Mouse (Mus musculus) midbrain, postnatal 0 days (tissue): ENCODE measurements at regions not wholly inside any gene's neighbourhood (a gene's known extent, or its start where the extent isn't known, plus 50 kb on each side); places are given as distances from the start of the nearest gene placed in this dataset.
A peak's percentile ranks its signal among the peaks of the same experiment; 100 is the strongest.

Experiments used
- ATAC-seq: fragments of 200-750 bp; cut with Nextera tagmentation; 2 replicates; pipeline ENCODE4 v1.8.0; 2017; ENCODE audit warnings: moderate number of reproducible peaks, mild to moderate bottlenecking, moderate TSS enrichment, moderate library complexity; ENCODE audit not compliant: low FRiP score
- DNase-seq: peaks from one replicate; pipeline ENCODE4 v3.0.0-alpha.2; 2015; ENCODE audit warnings: low spot score
- H3K27ac ChIP-seq: fragments of 300-500 bp; sonication (generic); 2 replicates; pipeline ENCODE4 v1.5.1; 2014; ENCODE audit warnings: low read depth, mild to moderate bottlenecking, low read length, mixed read lengths
- H3K27me3 ChIP-seq: fragments of 300-500 bp; sonication (generic); 2 replicates; pipeline ENCODE4 v1.6.1; 2014; ENCODE audit warnings: low read length, control low read depth, mixed read lengths; ENCODE audit not compliant: insufficient read depth
- H3K36me3 ChIP-seq: fragments of 300-500 bp; sonication (generic); 2 replicates; pipeline ENCODE4 v1.6.1; 2014; ENCODE audit warnings: low read length, control low read depth, mixed read lengths; ENCODE audit not compliant: insufficient read depth
- H3K4me1 ChIP-seq: fragments of 300-500 bp; sonication (generic); 2 replicates; pipeline ENCODE4 v1.6.1; 2014; ENCODE audit warnings: mild to moderate bottlenecking, control low read depth, antibody characterized with exemption, low read length, mixed read lengths; ENCODE audit not compliant: insufficient read depth
- H3K4me2 ChIP-seq: fragments of 300-500 bp; sonication (generic); 2 replicates; pipeline ENCODE4 v1.6.1; 2014; ENCODE audit warnings: low read depth, mild to moderate bottlenecking, low read length, mixed read lengths; ENCODE audit not compliant: poor library complexity, severe bottlenecking
- H3K4me3 ChIP-seq: fragments of 300-500 bp; sonication (generic); 2 replicates; pipeline ENCODE4 v1.5.1; 2014; ENCODE audit warnings: low read depth, mild to moderate bottlenecking, low read length, moderate library complexity
- H3K9ac ChIP-seq: fragments of 300-500 bp; sonication (generic); replicated peaks from 2 replicates; pipeline ENCODE4 v1.6.1; 2014; ENCODE audit warnings: mild to moderate bottlenecking, low read length, moderate library complexity, mixed read lengths; ENCODE audit not compliant: poor library complexity, severe bottlenecking
- H3K9me3 ChIP-seq: fragments of 300-500 bp; sonication (generic); 2 replicates; pipeline ENCODE4 v1.6.1; 2016; ENCODE audit warnings: low read length, control low read depth
- CTCF ChIP-seq: IDR thresholded peaks from 2 replicates; pipeline ENCODE4 v1.5.1; 2016; ENCODE audit warnings: antibody characterized with exemption, mild to moderate bottlenecking
- WGBS: fragments of 180-500 bp; shearing (Covaris S2); extraction: QIAGEN DNeasy Blood & Tissue Kit; methylation state at CpG from one replicate; pipeline ENCODE4 v1.1.7; 2014; 5-methylcytosine and 5-hydroxymethylcytosine counted together

- H3K27ac ChIP-seq = no peak overlapping the region
- TF ChIP-seq CTCF = no peak
Measured at GRCm38 (mm10) chr16:90666271-90666986, 60.8 kb downstream of the Mis18a start.

GRCm38 (mm10) chr16:90664086-90664485 is 63.1 kb downstream of the Mis18a start:
- Histone ChIP-seq H3K9ac (no peak overlapping the region), H3K27ac (no peak overlapping the region), H3K27me3 (no peaks in the 10 kb centered on the region), H3K9me3 (no peaks in the 10 kb centered on the region), H3K4me2 (no peak overlapping the region), H3K4me1 (no peaks in the 10 kb centered on the region), H3K36me3 (no peaks in the 10 kb centered on the region), H3K4me3 (no peak overlapping the region)
- DNase-seq (no peak), ATAC-seq (no peak)
- WGBS = 60% methylated on average over 9 of the region's 9 CpGs
- no peak for TF ChIP-seq CTCF

More at GRCm38 (mm10) chr16:90666271-90666986, 60.8 kb downstream of the Mis18a start:
- ATAC-seq = no peak
- DNase-seq = no peak
- WGBS = 92% methylated on average over 11 of the region's 11 CpGs
- H3K4me1 ChIP-seq = no peaks in the 10 kb centered on the region
- H3K4me2 ChIP-seq = no peak overlapping the region
- H3K27me3 ChIP-seq = no peaks in the 10 kb centered on the region
- no peaks in the 10 kb centered on the region for H3K36me3 ChIP-seq
- no peak overlapping the region for H3K9ac ChIP-seq
- no peaks in the 10 kb centered on the region for H3K9me3 ChIP-seq
- no peak overlapping the region for H3K4me3 ChIP-seq

- no peak overlapping the region for H3K4me2 ChIP-seq
- no peak for ATAC-seq
- H3K27me3 ChIP-seq = no peaks in the 10 kb centered on the region
- DNase-seq = no peak
- H3K4me3 ChIP-seq = no peak overlapping the region
- no peak overlapping the region for H3K9ac ChIP-seq
- WGBS = 85% methylated on average over 7 of the region's 7 CpGs
- no peaks in the 10 kb centered on the region for H3K36me3 ChIP-seq
- no peak for TF ChIP-seq CTCF
- no peaks in the 10 kb centered on the region for H3K9me3 ChIP-seq
- H3K4me1 ChIP-seq = no peaks in the 10 kb centered on the region
- H3K27ac ChIP-seq = no peak overlapping the region
Measured at GRCm38 (mm10) chr16:90658050-90658449, 69.2 kb downstream of the Mis18a start.

- no peak for DNase-seq
- H3K4me3 ChIP-seq = no peak overlapping the region
- no peak for ATAC-seq
- no peaks in the 10 kb centered on the region for H3K36me3 ChIP-seq
- TF ChIP-seq CTCF = no peak
- WGBS = 51% methylated on average over 9 of the region's 9 CpGs
- H3K4me2 ChIP-seq = no peak overlapping the region
- H3K4me1 ChIP-seq = no peaks in the 10 kb centered on the region
- no peak overlapping the region for H3K27ac ChIP-seq
- no peaks in the 10 kb centered on the region for H3K9me3 ChIP-seq
- no peaks in the 10 kb centered on the region for H3K27me3 ChIP-seq
- no peak overlapping the region for H3K9ac ChIP-seq
Measured at GRCm38 (mm10) chr16:90657027-90657426, 70.2 kb downstream of the Mis18a start.

- H3K4me1 ChIP-seq = no peaks in the 10 kb centered on the region
- H3K9me3 ChIP-seq = no peaks in the 10 kb centered on the region
- 11% methylated on average over 16 of the region's 16 CpGs for WGBS
- no peak for ATAC-seq
- H3K4me2 ChIP-seq = no peak overlapping the region
- no peak overlapping the region for H3K27ac ChIP-seq
- no peaks in the 10 kb centered on the region for H3K27me3 ChIP-seq
- peak; percentile 70 for DNase-seq
- H3K4me3 ChIP-seq = no peak overlapping the region
- H3K36me3 ChIP-seq = no peaks in the 10 kb centered on the region
- no peak overlapping the region for H3K9ac ChIP-seq
- no peak for TF ChIP-seq CTCF
Measured at GRCm38 (mm10) chr16:90656571-90657011, 70.6 kb downstream of the Mis18a start.

- H3K4me1 ChIP-seq = no peaks in the 10 kb centered on the region
- no peaks in the 10 kb centered on the region for H3K36me3 ChIP-seq
- no peaks in the 10 kb centered on the region for H3K27me3 ChIP-seq
- WGBS = 96% methylated on average over 5 of the region's 5 CpGs
- TF ChIP-seq CTCF = no peak
- no peak overlapping the region for H3K4me3 ChIP-seq
- H3K9ac ChIP-seq = no peak overlapping the region
- DNase-seq = no peak
- no peak for ATAC-seq
- no peaks in the 10 kb centered on the region for H3K9me3 ChIP-seq
- H3K27ac ChIP-seq = no peak overlapping the region
- H3K4me2 ChIP-seq = no peak overlapping the region
Measured at GRCm38 (mm10) chr16:90654853-90655252, 72.4 kb downstream of the Mis18a start.
